Mouse (Mus musculus): ENCODE data around the gene Naglu. TPM values are rescaled to one million over a fixed set of nuclear protein-coding genes. Genes with fewer than 3 reads are reported as not detected.

Gene Naglu
- total and polyA plus RNA-seq, 3 experiments: 11.2 to 33.3 (median 13.8) TPM

DNA sequence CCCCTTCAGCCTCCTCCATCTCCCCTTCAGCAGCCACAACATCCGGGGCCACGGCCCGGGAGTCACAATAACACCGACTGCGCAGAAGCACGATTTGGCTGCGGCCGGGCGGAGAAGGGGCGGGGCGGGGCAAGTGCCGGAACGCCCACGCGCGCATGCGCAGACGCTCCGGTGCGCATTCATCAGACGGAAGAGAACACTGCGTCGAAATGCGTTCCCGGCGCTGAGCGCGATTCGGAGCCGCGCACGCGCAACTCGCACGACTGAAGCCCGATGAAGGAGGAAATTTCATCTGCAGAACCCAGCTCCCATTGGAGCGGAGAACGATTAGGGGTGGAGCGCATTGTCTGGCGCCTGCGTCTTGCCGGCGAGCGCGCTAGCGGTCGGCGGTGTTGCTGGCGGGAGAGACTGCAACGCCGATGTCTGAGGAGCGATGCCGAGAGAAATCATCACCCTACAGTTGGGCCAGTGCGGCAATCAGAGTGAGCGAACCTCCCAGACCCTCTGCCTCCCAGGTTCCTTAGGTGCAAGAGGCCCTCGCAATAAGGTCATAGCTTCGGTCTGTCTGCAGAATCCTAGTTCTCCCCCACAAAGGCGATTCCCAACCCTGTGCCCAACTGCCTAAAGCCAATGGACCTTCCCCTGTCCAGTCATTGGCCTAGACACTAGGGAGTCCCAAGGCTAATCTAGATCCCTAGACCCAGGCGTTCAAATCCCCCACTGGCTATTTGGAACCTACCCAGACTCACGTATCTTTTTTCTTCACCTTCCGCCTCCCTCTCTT lies 50.1 kb downstream of the Naglu start, which contains the start of the genes Retreg3 and Tubg1:
Gene Retreg3, minus strand, starts transcription at position 133 of the 784 bp plus-strand sequence.
Gene Tubg1, plus strand, starts transcription at position 178 of the 784 bp plus-strand sequence.
- dilution Hi-C loops (cut with MboI; ENCODE audit: extremely low pct_ligation_motif_present, extremely low pct_unique_long_range_greater_than_20kb, low sequenced_read_pairs) (no loop called here), in situ Hi-C loops (cut with MboI; ENCODE audit: low pct_ligation_motif_present, low pct_unique_long_range_greater_than_20kb, low sequenced_read_pairs) (no loop called here)
- Histone ChIP-seq H3K4me3 (replicated peaks in 1 of 3; ENCODE audit: low read depth in 2 of 3, low read length in 2 of 3, poor library complexity in 1 of 3) (peak within 1 kb of the TSS; percentile 69 to 95 (median 82)), H3K4me1 (ENCODE audit: control insufficient read depth in 1 of 2, insufficient read depth in 2 of 2) (peaks cover 20 to 58% of the 10 kb centered on the region in 2 experiments), H3K9ac (ENCODE audit: insufficient read depth, low read depth) (peak within 1 kb of the TSS; percentile 87), H3K9me3 (replicated peaks; ENCODE audit: low read length) (no peaks in the 10 kb centered on the region), H3K27ac (ENCODE audit: insufficient read depth, low read depth) (peak within 1 kb of the TSS; percentile 69), H3K79me2 (replicated peaks; ENCODE audit: control insufficient read depth, extremely low read depth, insufficient read depth, poor library complexity, severe bottlenecking) (peaks cover 58% of the 10 kb centered on the region), H3K4me2 (ENCODE audit: insufficient read depth, low read depth, poor library complexity, severe bottlenecking) (peak within 1 kb of the TSS; percentile 76), H3K27me3 (replicated peaks) (no peaks in the 10 kb centered on the region), H3K36me3 (replicated peaks in 1 of 2; ENCODE audit: control insufficient read depth in 1 of 2, insufficient read depth in 1 of 2, low read length in 1 of 2) (peaks cover 27 to 51% of the 10 kb centered on the region in 2 experiments)
- peak; percentile 100 for DNase-seq (ENCODE audit: extremely low read depth)
- TF ChIP-seq JUND (conservative IDR thresholded peaks at IDR 0.05; ENCODE audit: low read depth, low read length) (no peak), HCFC1 (IDR thresholded peaks at IDR 0.05; ENCODE audit: low read depth, low read length) (peak; percentile 86), EP300 (IDR thresholded peaks at IDR 0.05; ENCODE audit: low read length) (no peak), NELFE (IDR thresholded peaks at IDR 0.05; ENCODE audit: low read depth, low read length) (peak; percentile 97), SIN3A (IDR thresholded peaks at IDR 0.05; ENCODE audit: low read length) (peak; percentile 90), ETS1 (conservative IDR thresholded peaks at IDR 0.05; ENCODE audit: low read depth, low read length) (peak; percentile 26; the same call in 1 of the 2 replicates), BHLHE40 (IDR thresholded peaks at IDR 0.05; ENCODE audit: low read depth, low read length) (peak; percentile 63; the same call in 1 of the 2 replicates), GABPA (IDR thresholded peaks at IDR 0.05; ENCODE audit: insufficient replicate concordance, low read depth, low read length) (no peak; the same call in 1 of the 2 replicates), SMC3 (IDR thresholded peaks at IDR 0.05; ENCODE audit: low read depth, low read length) (0 out of 2 replicates have a peak, but pooled peaks have one; percentile 2), ZNF384 (IDR thresholded peaks at IDR 0.05; ENCODE audit: low read depth, low read length) (no peak), CHD2 (IDR thresholded peaks at IDR 0.05; ENCODE audit: low read length) (0 out of 2 replicates have a peak, but pooled peaks have one; percentile 38), ZMIZ1 (IDR thresholded peaks at IDR 0.05; ENCODE audit: low read depth, low read length) (peak; percentile 93), CHD1 (IDR thresholded peaks at IDR 0.05; ENCODE audit: low read depth, low read length) (no peak), JUN (IDR thresholded peaks at IDR 0.05; ENCODE audit: insufficient read depth, low read depth, low read length) (peak; percentile 13; the same call in 1 of the 2 replicates), MAZ (IDR thresholded peaks at IDR 0.05; ENCODE audit: low read depth, low read length) (peak; percentile 90), MAX (IDR thresholded peaks at IDR 0.05; ENCODE audit: low read length) (peak; percentile 95), ZC3H11A (IDR thresholded peaks at IDR 0.05; ENCODE audit: low read depth, low read length) (no peak), NRF1 (IDR thresholded peaks at IDR 0.05; ENCODE audit: low read depth, low read length) (peak; percentile 93), POLR2AphosphoS2 (IDR thresholded peaks at IDR 0.05; ENCODE audit: low read depth, low read length) (peak; percentile 86), USF2 (conservative IDR thresholded peaks at IDR 0.05; ENCODE audit: low read depth, low read length) (no peak), TBP (conservative IDR thresholded peaks at IDR 0.05; ENCODE audit: low read depth, low read length) (peak; percentile 73; the same call in 1 of the 2 replicates), POLR2A (IDR thresholded peaks at IDR 0.05; ENCODE audit: low read depth, low read length) (peak; percentile 99), IRF4 (IDR thresholded peaks at IDR 0.05; ENCODE audit: low read depth, low read length) (peak; percentile 66), UBTF (IDR thresholded peaks at IDR 0.05; ENCODE audit: low read depth, low read length) (0 out of 2 replicates have a peak, but pooled peaks have one; percentile 16), PAX5 (IDR thresholded peaks at IDR 0.05; ENCODE audit: low read length) (no peak), RCOR1 (conservative IDR thresholded peaks at IDR 0.05; ENCODE audit: low read depth, low read length) (0 out of 2 replicates have a peak, but pooled peaks have one; percentile 64), MEF2A (IDR thresholded peaks at IDR 0.05; ENCODE audit: borderline replicate concordance, low read depth, low read length) (peak; percentile 74), MAFK (IDR thresholded peaks at IDR 0.05; ENCODE audit: insufficient replicate concordance, low read length) (no peak), ZKSCAN1 (IDR thresholded peaks at IDR 0.05; ENCODE audit: borderline replicate concordance, low read depth, low read length) (no peak), KAT2A (IDR thresholded peaks at IDR 0.05; ENCODE audit: insufficient replicate concordance, low read length) (peak; percentile 85; the same call in 1 of the 2 replicates), RAD21 (IDR thresholded peaks at IDR 0.05; ENCODE audit: low read depth, low read length) (no peak; the same call in 1 of the 2 replicates), E2F4 (IDR thresholded peaks at IDR 0.05; ENCODE audit: insufficient replicate concordance, low read depth, low read length) (peak; percentile 96), TCF12 (IDR thresholded peaks at IDR 0.05; ENCODE audit: low read depth, low read length) (peak; percentile 90), USF1 (IDR thresholded peaks at IDR 0.05; ENCODE audit: low read depth, low read length) (0 out of 2 replicates have a peak, but pooled peaks have one; percentile 6), MYC (IDR thresholded peaks at IDR 0.05; ENCODE audit: low read depth, low read length) (peak; percentile 86), MXI1 (IDR thresholded peaks at IDR 0.05; ENCODE audit: low read depth, low read length) (peak; percentile 87), ELF1 (IDR thresholded peaks at IDR 0.05; ENCODE audit: low read depth, low read length) (peak; percentile 96), CTCF (conservative IDR thresholded peaks at IDR 0.05 in 1 of 2, IDR thresholded peaks at IDR 0.05 in 1 of 2; ENCODE audit: low read depth in 2 of 2, low read length in 2 of 2) (no peak)
